Mouse (Mus musculus) neural tube, embryonic 15.5 days (tissue): Measurements from ENCODE around the gene Olfr718-ps1. TPM values are rescaled to one million over a fixed set of nuclear protein-coding genes. Genes with fewer than 3 reads are reported as not detected.

ENCODE experiments used
- ATAC-seq: fragments of 200-750 bp; cut with Nextera tagmentation; 2 replicates; pipeline ENCODE4 v1.8.0; 2017; ENCODE audit warnings: mild to moderate bottlenecking, moderate TSS enrichment, moderate library complexity; ENCODE audit not compliant: low FRiP score
- H3K27ac ChIP-seq: fragments of 300-500 bp; sonication (generic); replicated peaks from 2 replicates; pipeline ENCODE4 v1.5.1; 2015; ENCODE audit warnings: mild to moderate bottlenecking, inconsistent platforms
- H3K27me3 ChIP-seq: fragments of 300-500 bp; sonication (generic); replicated peaks from 2 replicates; pipeline ENCODE4 v1.6.1; 2015; ENCODE audit warnings: inconsistent platforms
- H3K36me3 ChIP-seq: fragments of 300-500 bp; sonication (generic); 2 replicates; pipeline ENCODE4 v1.6.1; 2015; ENCODE audit warnings: inconsistent platforms
- H3K4me1 ChIP-seq: fragments of 300-500 bp; sonication (generic); 2 replicates; pipeline ENCODE4 v1.6.1; 2015; ENCODE audit warnings: inconsistent platforms
- H3K4me2 ChIP-seq: fragments of 300-500 bp; sonication (generic); 2 replicates; pipeline ENCODE4 v1.6.1; 2015; ENCODE audit warnings: inconsistent platforms, mild to moderate bottlenecking, moderate library complexity
- H3K4me3 ChIP-seq: fragments of 300-500 bp; sonication (generic); replicated peaks from 2 replicates; pipeline ENCODE4 v1.5.1; 2015; ENCODE audit warnings: mild to moderate bottlenecking, inconsistent platforms
- H3K9ac ChIP-seq: fragments of 300-500 bp; sonication (generic); replicated peaks from 2 replicates; pipeline ENCODE4 v1.6.1; 2015; ENCODE audit warnings: mild to moderate bottlenecking, inconsistent platforms
- H3K9me3 ChIP-seq: fragments of 300-500 bp; sonication (generic); replicated peaks from 2 replicates; pipeline ENCODE4 v1.6.1; 2016; ENCODE audit warnings: inconsistent platforms
- WGBS: fragments of 180-500 bp; shearing (Covaris S2); methylation state at CpG from one replicate; pipeline ENCODE4 v1.1.7; 2015; ENCODE audit warnings: mixed read lengths; 5-methylcytosine and 5-hydroxymethylcytosine counted together
- microRNA-seq: library from miRNA; unstranded; fragments of <30 nt; microRNA quantifications from one replicate; pipeline ENCODE4, GENCODE M21; 2017
- polyA plus RNA-seq: library from polyadenylated mRNA; unstranded; fragments of >200 nt; fragmentation: Nextera tagmentation; extraction: Ambion mirVana; gene quantifications from 2 replicates; pipeline ENCODE4 v1.2.1, GENCODE M21; 2015

Olfr718-ps1 gene
- polyA plus RNA-seq, 1 experiment from 2014 or later = not detected

GRCm38 (mm10) chr5:143092891-143093290, 54.5 kb downstream of the Olfr718-ps1 start:
- no peak overlapping the region for H3K9ac ChIP-seq
- 74% methylated on average over 3 of the region's 3 CpGs for WGBS

GRCm38 (mm10) chr5:143084898-143085297, 62.5 kb downstream of the Olfr718-ps1 start:
- peaks cover 69% of the 10 kb centered on the region for H3K36me3 ChIP-seq
- H3K27ac ChIP-seq = no peak overlapping the region
- no peaks in the 10 kb centered on the region for H3K27me3 ChIP-seq
- no peak overlapping the region for H3K9ac ChIP-seq
- H3K9me3 ChIP-seq = no peaks in the 10 kb centered on the region
- 68% methylated on average over 4 of the region's 4 CpGs for WGBS
- no peak overlapping the region for H3K4me2 ChIP-seq
- no peak overlapping the region for H3K4me3 ChIP-seq
- H3K4me1 ChIP-seq = no peaks in the 10 kb centered on the region
- ATAC-seq = no peak

More at GRCm38 (mm10) chr5:143092891-143093290, 54.5 kb downstream of the Olfr718-ps1 start:
- Histone ChIP-seq H3K36me3 (peaks cover 48% of the 10 kb centered on the region), H3K4me2 (no peak overlapping the region), H3K9me3 (no peaks in the 10 kb centered on the region), H3K4me1 (no peaks in the 10 kb centered on the region), H3K4me3 (no peak overlapping the region), H3K27ac (no peak overlapping the region), H3K27me3 (no peaks in the 10 kb centered on the region)
- no peak for ATAC-seq

Small RNAs within 50 kb of the gene (microRNA-seq; reads per million reads assigned to microRNA genes)
- not detected for gene Gm44405

Other genes starting within 250 kb of the Olfr718-ps1 start
- gene Actb, start 240.8 kb downstream of the Olfr718-ps1 start, polyA plus RNA-seq = 12,525 and 12,918 TPM in 2 replicates
- gene Fscn1, start 187.2 kb downstream of the Olfr718-ps1 start, polyA plus RNA-seq = 385 and 432 TPM in 2 replicates
- gene Rnf216, start 34.6 kb downstream of the Olfr718-ps1 start, polyA plus RNA-seq = 26.6 and 29.6 TPM in 2 replicates
- 12.7 and 13.1 TPM in 2 replicates for gene Rbak, start 33.2 kb upstream of the Olfr718-ps1 start, polyA plus RNA-seq
- gene Spdye4b, start 33.4 kb upstream of the Olfr718-ps1 start, polyA plus RNA-seq = not detected in 2 replicates
- gene Spdye4a, start 79.3 kb upstream of the Olfr718-ps1 start, polyA plus RNA-seq = not detected in 2 replicates
- 17.3 and 19.0 TPM in 2 replicates for gene Zfp12, start 87.6 kb upstream of the Olfr718-ps1 start, polyA plus RNA-seq
- 8.0 and 9.7 TPM in 2 replicates for gene Zfp316, start 122.4 kb upstream of the Olfr718-ps1 start, polyA plus RNA-seq
- gene Zfp853, start 146.0 kb upstream of the Olfr718-ps1 start, polyA plus RNA-seq = 0.23 and 0.31 TPM in 2 replicates
- gene E130309D02Rik, start 167.8 kb upstream of the Olfr718-ps1 start, polyA plus RNA-seq = 25.7 and 30.2 TPM in 2 replicates
- gene Zdhhc4, start 181.7 kb upstream of the Olfr718-ps1 start, polyA plus RNA-seq = 75.4 and 77.4 TPM in 2 replicates
- gene Grid2ip, start 209.8 kb upstream of the Olfr718-ps1 start, polyA plus RNA-seq = 0.19 and 0.33 TPM in 2 replicates